Mouse (Mus musculus) lung, postnatal 36 days (tissue): ENCODE data around the gene Vax2.
A peak's percentile ranks its signal among the peaks of the same experiment; 100 is the strongest.

Source experiments
- DNase-seq: peaks from one replicate; pipeline ENCODE4 v3.0.0; 2022; ENCODE audit warnings: mixed read lengths

Gene Vax2

DNA sequence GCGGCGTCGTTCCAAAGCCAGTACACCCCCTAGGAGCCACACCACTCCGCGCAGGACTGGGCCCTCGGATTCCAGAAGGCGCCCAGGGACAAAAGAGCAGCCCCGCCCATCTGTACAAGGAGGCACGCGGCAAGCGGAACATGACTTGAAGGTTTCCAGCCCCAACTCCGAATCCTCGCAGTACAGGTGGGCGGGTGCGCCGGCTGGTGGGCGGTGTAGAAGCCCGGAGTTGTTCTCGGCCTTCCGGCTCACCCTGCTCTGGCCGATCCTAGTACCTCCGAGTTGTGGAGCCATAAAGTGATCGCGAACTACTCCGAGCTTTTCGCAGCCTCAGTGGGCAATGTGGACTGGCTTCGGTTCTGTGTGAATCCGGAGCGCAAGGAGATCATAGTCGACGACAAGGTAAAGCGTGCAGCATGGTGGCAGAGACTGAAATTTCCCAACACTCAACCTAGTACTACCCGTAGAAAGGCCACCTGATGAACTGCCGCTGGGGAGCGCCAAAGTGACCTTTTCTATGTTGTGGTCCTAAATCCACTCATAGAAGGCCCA lies 51.9 kb downstream of the Vax2 start:
- DNase-seq: peak; percentile 51

DNA sequence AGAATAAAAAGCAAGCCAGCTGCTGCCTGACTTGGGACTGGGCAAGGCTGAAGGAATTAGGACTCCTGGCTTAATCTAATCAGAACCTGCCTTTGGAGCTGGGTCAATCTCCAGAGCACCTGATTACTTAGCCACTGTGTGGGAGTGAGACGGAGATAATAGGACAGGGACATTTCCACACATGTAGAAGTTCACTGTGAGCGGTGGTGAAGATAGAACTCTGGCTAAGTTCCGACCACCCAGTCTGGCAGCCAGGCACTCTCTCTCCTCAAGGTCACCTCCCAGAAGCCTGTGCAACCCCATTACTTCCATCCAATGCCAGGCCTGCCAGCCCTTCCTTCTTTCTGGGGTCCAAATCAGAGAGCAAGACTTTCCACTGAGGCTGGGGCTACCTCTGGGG lies 55.9 kb downstream of the Vax2 start:
- no peak for DNase-seq

DNA sequence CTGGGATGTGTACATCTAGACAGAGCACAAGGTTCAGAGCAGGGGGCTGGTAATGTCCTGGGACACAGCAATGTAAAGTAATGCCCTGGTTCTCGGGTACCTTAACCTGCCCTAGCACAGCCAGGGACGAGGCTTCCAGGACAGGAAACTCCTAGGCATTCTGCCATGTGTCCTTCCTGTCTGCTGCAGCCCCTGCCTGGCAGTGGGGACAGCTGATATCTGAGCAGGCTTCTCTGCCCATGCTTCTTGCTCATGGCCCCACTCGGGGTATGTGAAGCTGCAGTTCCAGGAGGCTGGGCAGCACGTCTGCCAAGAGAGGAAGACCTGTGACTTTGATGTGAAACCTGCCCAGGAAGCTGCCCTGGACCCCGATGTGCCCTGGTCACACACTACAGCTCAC lies 57.4 kb downstream of the Vax2 start:
- DNase-seq: no peak

DNA sequence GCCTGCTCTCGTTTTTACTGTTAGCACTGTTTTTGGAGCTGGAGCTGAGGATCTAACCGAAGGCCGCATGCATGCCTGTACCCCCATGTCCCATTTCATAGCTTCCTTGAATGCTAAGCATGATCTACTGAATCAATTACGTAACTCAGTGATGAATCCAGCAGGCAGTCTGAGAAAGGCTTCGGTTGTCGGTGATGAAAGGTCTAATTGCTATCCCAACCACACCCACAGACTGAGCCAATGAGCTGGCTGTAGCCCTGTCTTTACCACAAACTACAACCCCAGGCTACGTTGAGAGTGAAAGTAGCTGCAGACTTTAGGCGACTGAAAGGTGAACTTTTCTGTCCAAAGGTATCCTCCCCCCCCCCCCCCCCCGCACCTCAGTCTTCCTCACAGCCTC lies 63.1 kb downstream of the Vax2 start:
- DNase-seq: peak; percentile 17

DNA sequence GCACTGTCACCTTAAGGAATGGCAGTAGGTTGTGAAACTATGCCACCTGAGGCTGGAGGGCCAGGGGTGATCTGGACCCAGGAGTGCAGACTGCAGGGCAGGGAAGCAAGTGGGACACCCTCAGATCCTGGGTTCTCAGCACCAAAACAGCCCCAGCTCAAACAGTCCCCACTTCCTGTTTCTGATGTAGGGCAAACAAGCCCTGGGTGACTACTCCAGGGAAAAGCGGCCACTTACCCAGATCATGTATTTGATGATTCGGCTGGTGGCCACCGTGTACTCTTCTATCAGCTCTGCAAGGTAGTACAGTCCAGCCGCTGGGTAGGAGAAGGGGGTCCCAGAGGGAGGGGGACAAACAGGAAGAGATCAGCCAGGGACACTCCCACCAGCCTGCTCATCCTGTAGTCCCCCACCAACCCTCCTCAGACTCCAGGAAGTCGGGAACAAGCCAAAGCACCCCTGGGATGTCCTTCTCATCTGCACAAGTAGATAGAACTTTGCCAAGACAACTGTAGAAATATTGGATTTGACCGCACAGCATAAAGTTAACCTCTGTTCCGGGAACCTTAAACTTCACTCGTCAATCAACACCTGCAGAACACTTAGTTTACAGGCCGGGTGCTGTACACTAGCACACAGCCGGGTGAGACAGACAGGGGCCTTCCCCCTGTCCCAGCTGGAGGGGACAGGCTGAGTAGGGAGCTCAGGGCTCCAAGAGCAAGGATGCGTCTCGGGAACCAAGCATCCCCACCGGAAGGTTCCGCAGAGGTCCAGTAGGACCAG lies 63.9 kb downstream of the Vax2 start:
- no peak for DNase-seq

DNA sequence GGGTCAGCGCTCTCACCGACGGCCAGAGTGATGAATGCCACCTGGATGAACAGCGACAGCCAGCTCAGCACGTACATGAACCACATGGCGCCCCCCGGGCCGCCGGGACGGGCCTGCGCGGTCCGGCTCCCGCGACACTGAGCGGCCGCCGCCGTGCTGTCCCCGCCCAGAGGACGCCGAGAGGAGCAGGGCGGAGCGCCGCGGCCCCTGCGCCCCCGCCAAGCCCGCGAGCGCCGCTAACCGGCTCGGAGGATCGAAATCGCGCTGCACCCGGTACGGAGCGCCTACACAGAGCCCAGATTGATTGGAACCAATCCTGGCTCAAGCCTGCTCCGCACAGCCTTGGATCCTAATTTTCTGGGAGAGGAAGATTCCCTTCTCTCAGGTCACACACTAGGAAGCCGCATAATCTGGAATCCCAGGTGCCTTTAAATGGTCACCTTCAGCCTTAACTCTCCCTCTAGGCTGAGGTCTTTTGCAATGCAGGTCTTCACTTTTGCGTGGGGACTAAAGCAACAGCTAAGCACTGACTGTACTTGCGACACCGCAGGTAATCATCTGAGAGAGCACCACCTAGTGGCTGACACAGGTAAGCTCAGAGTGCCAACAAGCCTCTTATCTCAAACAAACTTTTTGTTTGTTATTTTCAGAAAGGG lies 64.7 kb downstream of the Vax2 start, which contains the start of gene Tex261:
Tex261 (minus strand) TSS at position 176 of the 656 bp plus-strand sequence.
- peak; percentile 90 for DNase-seq

DNA sequence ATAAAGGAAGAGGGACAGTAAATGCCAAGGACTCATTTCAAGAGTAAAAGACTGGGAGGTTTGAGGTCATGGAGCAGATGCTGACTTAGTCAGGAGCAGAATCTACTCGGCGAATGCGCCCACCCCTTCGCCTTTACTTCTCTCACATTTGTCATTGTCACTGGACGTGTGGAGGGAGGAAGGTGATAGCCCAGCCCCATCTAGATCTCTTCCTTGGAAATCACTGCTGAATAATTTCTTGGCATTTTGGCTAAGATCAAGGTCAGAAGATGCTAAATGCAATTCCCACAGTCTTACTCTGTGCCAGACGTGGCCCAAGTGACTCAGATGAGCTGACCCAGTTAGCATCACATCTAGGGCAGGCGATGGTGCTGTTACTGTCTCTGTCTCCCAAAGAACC lies 67.2 kb downstream of the Vax2 start:
- no peak for DNase-seq

DNA sequence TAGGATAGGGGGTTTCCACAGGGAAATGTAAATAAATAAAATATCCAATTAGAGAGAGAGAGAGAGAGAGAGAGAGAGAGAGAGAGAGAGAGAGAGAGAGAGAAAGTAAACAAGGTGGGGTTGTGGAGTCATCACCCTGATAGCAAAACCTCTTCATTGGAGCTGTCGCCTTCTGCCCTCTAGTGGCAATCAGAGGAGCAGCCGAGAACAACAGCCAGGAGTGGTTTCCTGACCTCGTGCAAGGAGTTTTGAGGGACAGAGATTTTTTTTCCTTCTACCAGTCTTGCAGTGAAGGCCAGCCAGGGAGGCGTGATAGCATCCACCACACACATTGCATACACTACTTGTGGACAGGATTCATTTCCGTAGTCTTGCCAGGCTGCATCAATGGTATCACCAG lies 68.0 kb downstream of the Vax2 start:
- DNase-seq: peak; percentile 80

DNA sequence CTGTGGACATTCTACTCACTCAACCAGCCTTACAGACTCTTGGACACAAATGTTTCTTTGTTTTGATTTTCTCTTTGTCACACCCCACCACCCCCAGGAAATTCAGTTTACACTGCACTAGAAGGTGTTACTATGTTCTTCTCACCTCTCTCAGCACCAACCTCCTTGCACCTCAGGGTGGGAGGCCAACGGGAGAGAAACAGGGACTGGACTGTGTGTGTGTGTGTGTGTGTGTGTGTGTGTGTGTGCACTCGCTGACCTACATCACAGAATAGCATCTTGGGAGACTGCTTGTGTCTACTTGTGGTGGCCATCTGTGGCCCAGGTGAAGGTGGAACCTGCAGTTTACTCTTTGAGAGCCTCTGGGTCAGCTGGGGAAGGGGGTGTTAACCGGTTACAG lies 75.4 kb downstream of the Vax2 start:
- no peak for DNase-seq
